Comparison of ENCODE assay signal across 26 mouse cellular contexts in the genomic region with DNA sequence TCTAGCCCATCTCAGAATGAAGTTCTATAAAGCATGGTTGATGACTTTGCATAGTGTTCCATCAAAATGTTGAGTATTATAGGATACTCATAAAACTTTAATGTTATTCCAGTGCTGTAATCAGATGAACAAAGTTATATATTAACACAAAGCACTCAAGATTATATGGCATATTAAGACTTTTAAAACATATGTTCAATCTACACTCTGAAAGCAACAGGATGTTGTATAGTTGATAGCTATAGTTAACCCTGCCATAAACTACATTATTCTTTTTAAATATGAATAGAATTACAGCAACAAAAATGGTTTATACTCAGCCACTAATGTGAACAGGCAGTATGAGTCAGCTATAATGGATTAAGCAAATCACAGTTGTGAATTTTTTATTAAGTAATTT.
"Had no signal": no experiment of that assay in that cellular context is flagged by ENCODE, and none has a peak within 500 bp of the region (broad histone marks: within the 10 kb centered on the region; RNA-seq: fewer than 3 reads in every experiment).

No protein-coding gene starts in this region.

- H3K4me1 ChIP-seq: heart, embryonic 10.5 days; heart, embryonic 12.5 days; hindbrain, embryonic 10.5 days; hindbrain, embryonic 12.5 days; intestine, embryonic 15.5 days; limb, embryonic 10.5 days; limb, embryonic 12.5 days; liver, embryonic 13.5 days; liver, embryonic 15.5 days had no signal

- ATAC-seq: hindbrain, embryonic 16.5 days; inflammation-experienced regulatory T-cells, adult 6 months; intestine, embryonic 15.5 days; liver, postnatal 0 days had no signal

- H3K9ac ChIP-seq: heart, embryonic 12.5 days; hindbrain, embryonic 12.5 days; hindbrain, embryonic 14.5 days; intestine, embryonic 15.5 days; limb, embryonic 12.5 days; liver, embryonic 13.5 days; liver, embryonic 15.5 days; liver, postnatal 0 days had no signal

- H3K4me2 ChIP-seq: heart, embryonic 12.5 days; hindbrain, embryonic 12.5 days; hindbrain, embryonic 14.5 days; intestine, embryonic 15.5 days; limb, embryonic 12.5 days; liver, embryonic 11.5 days; liver, embryonic 13.5 days; liver, embryonic 15.5 days had no signal

- H3K4me3 ChIP-seq: gastrocnemius, adult 2 months; heart, embryonic 10.5 days; heart, embryonic 12.5 days; hindbrain, embryonic 10.5 days; hindbrain, embryonic 12.5 days; intestine, embryonic 15.5 days; layer of hippocampus, adult 2 months; left cerebral cortex, adult 2 months; limb, embryonic 10.5 days; limb, embryonic 12.5 days; liver, embryonic 13.5 days; liver, embryonic 15.5 days had no signal

- DNase-seq: gastrocnemius, adult 2 months; gastrocnemius, postnatal 10 days; gastrocnemius, postnatal 25 days; heart, adult 18-20 months; heart, postnatal 10 days; heart, postnatal 4 days; kidney, adult 11 months; kidney, adult 9 months; kidney, postnatal 25 days; liver; liver, embryonic 13.5 days; liver, postnatal 0 days had no signal

- H3K9me3 ChIP-seq: heart, embryonic 10.5 days; heart, embryonic 12.5 days; hindbrain, embryonic 10.5 days; hindbrain, embryonic 12.5 days; intestine, embryonic 15.5 days; limb, embryonic 10.5 days; limb, embryonic 12.5 days; liver, embryonic 13.5 days; liver, embryonic 15.5 days had no signal

- H3K27ac ChIP-seq: gastrocnemius, adult 2 months; heart, embryonic 10.5 days; hindbrain, embryonic 10.5 days; hindbrain, embryonic 12.5 days; hindbrain, embryonic 14.5 days; intestine, embryonic 15.5 days; layer of hippocampus, adult 2 months; left cerebral cortex, adult 2 months; limb, embryonic 10.5 days; limb, embryonic 12.5 days; liver, embryonic 13.5 days; liver, embryonic 15.5 days had no signal

- H3K27me3 ChIP-seq: heart, embryonic 12.5 days; hindbrain, embryonic 12.5 days; intestine, embryonic 15.5 days; limb, embryonic 12.5 days; liver, embryonic 13.5 days; liver, embryonic 15.5 days had no signal

- H3K36me3 ChIP-seq: heart, embryonic 10.5 days; heart, embryonic 12.5 days; hindbrain, embryonic 10.5 days; hindbrain, embryonic 12.5 days; intestine, embryonic 15.5 days; limb, embryonic 10.5 days; limb, embryonic 12.5 days; liver, embryonic 13.5 days; liver, embryonic 15.5 days had no signal
